Mouse (Mus musculus) spleen, adult 2 months (tissue): ENCODE data around the gene Rab4a.

ENCODE experiments used
- CTCF ChIP-seq: fragments of 200-500 bp; IDR thresholded peaks from 2 replicates; pipeline ENCODE4 v1.5.1; 2011; ENCODE audit warnings: mild to moderate bottlenecking, inconsistent platforms; ENCODE audit not compliant: insufficient read depth, insufficient read length, insufficient replicate concordance; ENCODE audit errors: extremely low read depth
- POLR2A ChIP-seq: fragments of 200-500 bp; IDR thresholded peaks from 2 replicates; pipeline ENCODE4 v1.6.1; 2011; ENCODE audit warnings: low read depth, low read length, inconsistent platforms

GRCm38 (mm10) chr8:123764671-123765070 lies 41.1 kb upstream of the Rab4a start:
- TF ChIP-seq CTCF, result no peak
- TF ChIP-seq POLR2A, result no peak
